Mouse (Mus musculus): ENCODE measurements around the gene Tdpoz1.
"Not testable (repeated sequence)": the region's sequence is repeated elsewhere in the genome, so short reads cannot be mapped to it uniquely, and the experiment has no call there.

Gene Tdpoz1

GRCm38 (mm10) chr3:93676210-93676609, at the start of gene Tdpoz1:
Tdpoz1 (minus strand) TSS chr3:93676310.
- DNase-seq (ENCODE audit: low spot score in 2 of 2) = not testable (repeated sequence)

GRCm38 (mm10) chr3:93708969-93709637, 33.0 kb upstream of the Tdpoz1 start:
- DNase-seq (ENCODE audit: low spot score in 2 of 2) = not testable (repeated sequence)

- DNase-seq (ENCODE audit: low spot score in 2 of 2) = not testable (repeated sequence)
Observed at GRCm38 (mm10) chr3:93692970-93693369, 16.9 kb upstream of the Tdpoz1 start, which contains the start of gene Gm37596. Gm37596 (minus strand) TSS chr3:93693070.

GRCm38 (mm10) chr3:93670805-93671503, 5.2 kb downstream of the Tdpoz1 start:
- DNase-seq (ENCODE audit: low spot score in 2 of 2) = not testable (repeated sequence)

GRCm38 (mm10) chr3:93654260-93654659, 21.9 kb downstream of the Tdpoz1 start:
- DNase-seq (ENCODE audit: low spot score in 2 of 2) = no peak

- DNase-seq (ENCODE audit: low spot score in 2 of 2) = no peak
Observed at GRCm38 (mm10) chr3:93652586-93652985, 23.5 kb downstream of the Tdpoz1 start, which contains the start of gene Tdpoz2. Tdpoz2 (minus strand) TSS chr3:93652686.

- DNase-seq (ENCODE audit: low spot score in 2 of 2) = not testable (repeated sequence)
Observed at GRCm38 (mm10) chr3:93630917-93631714, 45.0 kb downstream of the Tdpoz1 start.

All from urinary bladder, postnatal 36 days (tissue).